Mouse (Mus musculus) E14TG2a.4 (cell line): ENCODE results near the gene Zfp598.

Source experiments
- CTCF ChIP-seq: conservative IDR thresholded peaks from 2 replicates; pipeline ENCODE4 v1.5.1; 2014; ENCODE audit warnings: low read length
- NANOG ChIP-seq: IDR thresholded peaks from 2 replicates; pipeline ENCODE4 v1.6.1; 2014; ENCODE audit warnings: borderline replicate concordance, low read length, mixed read lengths
- POU5F1 ChIP-seq: IDR thresholded peaks from 2 replicates; pipeline ENCODE4 v1.6.1; 2014; ENCODE audit warnings: low read length, borderline replicate concordance

DNA sequence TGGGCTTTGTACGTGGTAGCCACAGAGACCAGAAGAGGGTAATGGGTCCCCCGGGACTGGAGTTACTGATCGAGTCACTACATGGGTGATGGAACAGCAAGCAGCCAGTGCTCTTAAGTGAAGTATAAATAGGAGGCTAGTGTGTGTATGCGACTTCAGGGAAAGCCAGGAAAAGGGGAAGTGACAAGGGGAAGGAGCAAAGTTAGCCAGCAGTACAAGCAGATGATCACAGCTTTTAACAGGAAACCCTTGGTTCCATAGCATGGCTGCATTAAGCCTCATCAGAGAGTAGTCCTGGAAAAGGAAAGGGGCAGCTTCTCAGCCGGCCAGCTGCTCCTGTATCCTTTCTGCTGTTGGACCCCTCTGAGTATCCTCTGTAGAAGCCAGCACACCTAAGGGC lies 22.9 kb downstream of the Zfp598 start:
- TF ChIP-seq CTCF = no peak
- no peak for TF ChIP-seq POU5F1
- TF ChIP-seq NANOG = no peak
